Mouse (Mus musculus) frontal cortex, adult (tissue): ENCODE data around the gene Prlhr.

Experiments used
- ATAC-seq: cut with Nextera tagmentation; 2 replicates; pipeline ENCODE4 v1.9.2; 2017; ENCODE audit warnings: mild to moderate bottlenecking, moderate library complexity, mixed read lengths; ENCODE audit not compliant: low TSS enrichment

The Prlhr gene

GRCm38 (mm10) chr19:60432347-60433129, 35.6 kb downstream of the Prlhr start:
- ATAC-seq, result peak; percentile 76

- ATAC-seq, result peak; percentile 95
Measured at GRCm38 (mm10) chr19:60417611-60418010, 50.5 kb downstream of the Prlhr start.
